Mouse (Mus musculus) limb, embryonic 14.5 days (tissue): ENCODE measurements around the gene Chd9. TPM values are rescaled to one million over a fixed set of nuclear protein-coding genes. Genes with fewer than 3 reads are reported as not detected.

Experiments used
- ATAC-seq: fragments of 200-750 bp; cut with Nextera tagmentation; 2 replicates; pipeline ENCODE4 v1.8.0; 2017; ENCODE audit warnings: low read depth, moderate number of reproducible peaks, moderate TSS enrichment; ENCODE audit not compliant: low FRiP score
- DNase-seq: peaks from one replicate; pipeline ENCODE4 v3.0.0-alpha.2; 2015; ENCODE audit warnings: low spot score
- H3K27ac ChIP-seq: fragments of 300-500 bp; sonication (generic); replicated peaks from 2 replicates; pipeline ENCODE4 v1.5.1; 2014; ENCODE audit warnings: low read depth, mild to moderate bottlenecking, low read length, moderate library complexity, mixed read lengths
- H3K27me3 ChIP-seq: fragments of 300-500 bp; sonication (generic); 2 replicates; pipeline ENCODE4 v1.6.1; 2014; ENCODE audit warnings: low read length, mixed read lengths; ENCODE audit not compliant: control insufficient read depth, insufficient read depth
- H3K36me3 ChIP-seq: fragments of 300-500 bp; sonication (generic); 2 replicates; pipeline ENCODE4 v1.6.1; 2014; ENCODE audit warnings: mild to moderate bottlenecking, low read length, moderate library complexity, mixed read lengths; ENCODE audit not compliant: control insufficient read depth, insufficient read depth
- H3K4me1 ChIP-seq: fragments of 300-500 bp; sonication (generic); 2 replicates; pipeline ENCODE4 v1.6.1; 2014; ENCODE audit warnings: antibody characterized with exemption, low read length, mixed read lengths; ENCODE audit not compliant: control insufficient read depth, insufficient read depth
- H3K4me2 ChIP-seq: fragments of 300-500 bp; sonication (generic); replicated peaks from 2 replicates; pipeline ENCODE4 v1.6.1; 2014; ENCODE audit warnings: low read depth, mild to moderate bottlenecking, low read length, moderate library complexity; ENCODE audit not compliant: severe bottlenecking
- H3K4me3 ChIP-seq: fragments of 300-500 bp; sonication (generic); replicated peaks from 2 replicates; pipeline ENCODE4 v1.5.1; 2014; ENCODE audit warnings: low read length
- H3K9ac ChIP-seq: fragments of 300-500 bp; sonication (generic); 2 replicates; pipeline ENCODE4 v1.6.1; 2014; ENCODE audit warnings: mild to moderate bottlenecking, low read depth, low read length, moderate library complexity; ENCODE audit not compliant: severe bottlenecking
- H3K9me3 ChIP-seq: fragments of 300-500 bp; sonication (generic); 2 replicates; pipeline ENCODE4 v1.6.1; 2016; ENCODE audit warnings: low read length; ENCODE audit not compliant: control insufficient read depth
- POLR2A ChIP-seq: fragments of 200-500 bp; IDR thresholded peaks from 2 replicates; pipeline ENCODE4 v1.8.0; 2012; ENCODE audit warnings: inconsistent platforms, mild to moderate bottlenecking, moderate library complexity, borderline replicate concordance; ENCODE audit not compliant: insufficient read depth, insufficient read length; ENCODE audit errors: extremely low read depth
- WGBS: fragments of 180-500 bp; shearing (Covaris S2); extraction: QIAGEN DNeasy Blood & Tissue Kit; methylation state at CpG from one replicate; pipeline ENCODE4 v1.1.7; 2014; 5-methylcytosine and 5-hydroxymethylcytosine counted together
- polyA plus RNA-seq, 2 experiments: library from polyadenylated mRNA; depleted of rRNA in 1 of 2; stranded (reverse) in 1 of 2; unstranded in 1 of 2; fragments of >200 nt; fragmentation: Nextera tagmentation in 1 of 2; extraction: Ambion mirVana in 1 of 2; gene quantifications; 2 replicates each; pipeline versions ENCODE4 v1.2.1 to v1.2.3; 2012 to 2014

Gene Chd9
- polyA plus RNA-seq, 2 experiments: 97.2 to 143 TPM

DNA sequence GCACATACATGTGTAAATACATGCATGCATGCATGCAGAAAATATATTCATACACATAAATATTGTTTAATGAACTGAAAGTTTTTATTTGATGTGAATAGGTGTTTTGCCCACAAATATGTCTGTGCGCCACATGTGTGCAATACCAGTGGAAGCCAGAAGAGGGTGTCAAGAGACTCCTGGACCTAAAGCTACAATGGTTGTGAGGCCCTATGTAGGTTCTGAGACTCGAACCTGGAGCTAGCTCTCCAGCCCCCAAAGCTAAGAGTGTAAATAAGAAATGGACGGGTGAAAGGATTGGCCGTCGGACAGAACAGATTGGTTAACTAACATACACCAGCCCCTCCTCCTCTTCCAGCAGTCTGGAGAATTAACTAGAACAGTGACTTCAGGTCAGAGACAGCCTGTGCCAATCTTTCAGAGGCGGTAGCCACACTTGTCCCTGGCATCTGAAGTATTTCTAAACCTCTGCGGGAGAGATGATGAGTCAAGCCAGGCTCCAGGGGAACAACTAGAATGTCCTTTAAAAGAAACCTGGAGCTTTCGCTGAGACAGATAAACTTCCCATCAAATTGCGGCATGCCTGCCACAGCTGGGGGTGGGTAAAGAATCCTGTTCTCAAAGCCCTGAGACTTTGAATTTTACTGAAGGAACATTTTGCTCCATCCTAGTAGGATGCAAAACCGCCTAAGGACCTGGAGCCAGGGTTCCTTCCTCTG lies 14.4 kb upstream of the Chd9 start:
- Histone ChIP-seq H3K27me3 (no peaks in the 10 kb centered on the region), H3K4me2 (no peak overlapping the region), H3K4me3 (no peak overlapping the region), H3K36me3 (no peaks in the 10 kb centered on the region), H3K4me1 (0 out of 2 replicates have a peak, but pooled peaks cover 6% of the 10 kb centered on the region), H3K9ac (no peak overlapping the region), H3K27ac (no peak overlapping the region), H3K9me3 (no peaks in the 10 kb centered on the region)
- no peak for DNase-seq
- no peak for ATAC-seq
- TF ChIP-seq POLR2A: no peak
- 92% methylated on average over 10 of the region's 10 CpGs for WGBS

GRCm38 (mm10) chr8:90816061-90816882 lies 11.9 kb upstream of the Chd9 start:
- 79% methylated on average over 23 of the region's 23 CpGs for WGBS
- ATAC-seq (no peak), DNase-seq (no peak)
- H3K36me3 ChIP-seq: no peaks in the 10 kb centered on the region
- H3K27me3 ChIP-seq: no peaks in the 10 kb centered on the region
- H3K4me2 ChIP-seq: no peak overlapping the region
- no peak overlapping the region for H3K9ac ChIP-seq
- no peak for TF ChIP-seq POLR2A
- H3K27ac ChIP-seq: no peak overlapping the region
- H3K4me1 ChIP-seq: 0 out of 2 replicates have a peak, but pooled peaks cover 6% of the 10 kb centered on the region
- H3K9me3 ChIP-seq: no peaks in the 10 kb centered on the region
- no peak overlapping the region for H3K4me3 ChIP-seq

DNA sequence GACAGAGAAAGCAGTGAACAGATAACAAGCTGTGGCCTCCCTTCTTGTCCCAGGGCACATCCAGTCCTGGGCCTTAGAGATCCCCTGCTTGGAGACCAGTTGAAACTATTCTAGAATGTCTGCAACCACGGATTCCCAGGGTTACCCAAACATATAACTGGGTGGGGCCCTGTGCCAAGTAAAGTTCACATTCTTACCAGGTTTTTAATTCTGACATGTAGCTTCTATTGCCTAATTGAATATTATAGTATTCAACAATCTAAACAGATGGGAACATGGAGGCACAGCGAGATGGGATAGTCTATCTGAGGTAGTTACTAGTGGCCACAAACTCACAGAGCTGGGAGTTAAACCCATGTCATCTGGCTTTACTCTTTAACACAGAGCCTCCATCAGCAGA lies 10.9 kb upstream of the Chd9 start, which contains the start of gene Gm19935:
Gene Gm19935 (minus strand): TSS at position 101 of the 400 bp plus-strand sequence.
- no peak for TF ChIP-seq POLR2A
- Histone ChIP-seq H3K4me2 (no peak within 1 kb of the TSS), H3K4me3 (no peak within 1 kb of the TSS), H3K27me3 (no peaks in the 10 kb centered on the region), H3K4me1 (0 out of 2 replicates have a peak, but pooled peaks cover 6% of the 10 kb centered on the region), H3K36me3 (no peaks in the 10 kb centered on the region), H3K9me3 (no peaks in the 10 kb centered on the region), H3K9ac (no peak within 1 kb of the TSS), H3K27ac (no peak within 1 kb of the TSS)
- no peak for ATAC-seq
- DNase-seq: no peak
- 71% methylated on average over 2 of the region's 2 CpGs for WGBS

GRCm38 (mm10) chr8:90819561-90820320 lies 8.4 kb upstream of the Chd9 start:
- no peaks in the 10 kb centered on the region for H3K27me3 ChIP-seq
- no peak for TF ChIP-seq POLR2A
- no peak overlapping the region for H3K9ac ChIP-seq
- H3K4me3 ChIP-seq: no peak overlapping the region
- H3K4me2 ChIP-seq: no peak overlapping the region
- ATAC-seq (no peak), DNase-seq (no peak)
- H3K27ac ChIP-seq: no peak overlapping the region
- H3K9me3 ChIP-seq: no peaks in the 10 kb centered on the region
- H3K4me1 ChIP-seq: 0 out of 2 replicates have a peak, but pooled peaks cover 6% of the 10 kb centered on the region
- H3K36me3 ChIP-seq: no peaks in the 10 kb centered on the region
- 92% methylated on average over 9 of the region's 9 CpGs for WGBS

- Histone ChIP-seq H3K27me3 (no peaks in the 10 kb centered on the region), H3K9ac (no peak overlapping the region), H3K36me3 (no peaks in the 10 kb centered on the region), H3K4me1 (0 out of 2 replicates have a peak, but pooled peaks cover 6% of the 10 kb centered on the region), H3K4me3 (no peak overlapping the region), H3K9me3 (no peaks in the 10 kb centered on the region), H3K4me2 (no peak overlapping the region), H3K27ac (no peak overlapping the region)
- ATAC-seq (no peak), DNase-seq (no peak)
- no peak for TF ChIP-seq POLR2A
- 82% methylated on average over 4 of the region's 4 CpGs for WGBS
Observed at GRCm38 (mm10) chr8:90820321-90820696, 7.8 kb upstream of the Chd9 start.
